Mouse (Mus musculus): ENCODE measurements around the gene Slc41a2.

GRCm38 (mm10) chr10:83208436-83208835, 129.2 kb downstream of the Slc41a2 start:
- no peak for TF ChIP-seq CTCF (IDR thresholded peaks at IDR 0.05; ENCODE audit: extremely low read depth, insufficient read length, insufficient replicate concordance, low read depth, low read length)
- TF ChIP-seq POLR2A (IDR thresholded peaks at IDR 0.05; ENCODE audit: low read depth, low read length) = no peak

Data from small intestine, adult 2 months (tissue).